Mouse (Mus musculus) cerebellum, adult 18-20 months (tissue): ENCODE data around the gene 4930402H24Rik.

ENCODE experiments used
- DNase-seq, 2 experiments: peaks; one replicate each; pipeline ENCODE4 v3.0.0; 2021

4930402H24Rik gene

DNA sequence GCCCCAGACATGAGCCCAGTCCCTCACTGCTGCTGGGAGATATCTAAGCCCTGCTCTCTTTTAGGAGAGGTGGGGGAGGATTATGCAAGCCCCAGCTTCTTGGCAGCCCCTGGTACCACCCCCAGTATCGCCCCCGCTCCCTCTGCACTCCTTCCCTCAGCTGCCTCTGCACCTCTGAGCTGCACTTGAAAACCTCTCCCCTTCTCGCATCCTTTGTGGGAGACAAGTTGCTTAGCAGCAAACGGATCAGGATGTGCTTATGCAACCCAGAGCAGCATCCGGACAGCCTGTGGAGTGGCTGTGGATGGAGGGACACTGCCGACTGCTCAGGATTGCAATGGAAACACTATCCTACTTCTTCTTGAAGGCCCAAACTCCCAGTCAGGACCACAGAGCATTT is 248.7 kb downstream of the 4930402H24Rik start:
- DNase-seq: no peak

DNA sequence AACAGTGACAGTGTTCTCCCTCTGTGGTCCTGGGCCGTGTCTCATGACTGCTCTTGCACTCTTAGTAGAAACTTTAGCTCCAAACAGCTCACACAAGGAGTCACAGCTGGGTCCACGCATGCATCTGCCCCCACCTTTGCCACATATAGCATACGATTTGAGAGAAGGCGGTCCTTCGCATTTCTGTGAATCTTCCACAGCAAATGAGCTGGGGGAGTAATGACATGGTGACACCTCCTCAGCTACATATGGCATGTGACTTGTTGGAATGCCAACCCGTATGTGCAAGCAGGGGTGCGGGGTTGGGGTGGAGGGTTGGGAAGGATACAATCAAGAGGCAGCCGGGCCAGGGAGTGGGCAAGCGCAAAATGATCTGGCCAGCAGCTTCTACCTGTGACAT is 249.7 kb downstream of the 4930402H24Rik start:
- DNase-seq: no peak
